Mouse (Mus musculus) WW6 (cell line): ENCODE measurements around the gene Rab3d.

Experiments used
- DNase-seq: peaks from one replicate; pipeline ENCODE4 v3.0.0-alpha.2; 2013; ENCODE audit warnings: low read depth, low spot score

Gene Rab3d

GRCm38 (mm10) chr9:21918035-21918592 lies at the start of gene Rab3d:
Gene Rab3d, minus strand, starts transcription at chr9:21918192.
- DNase-seq: peak; percentile 97

GRCm38 (mm10) chr9:21963417-21963816 lies 45.4 kb upstream of the Rab3d start, which contains the start of gene Epor:
Gene Epor, minus strand, starts transcription at chr9:21963506.
- no peak for DNase-seq

DNA sequence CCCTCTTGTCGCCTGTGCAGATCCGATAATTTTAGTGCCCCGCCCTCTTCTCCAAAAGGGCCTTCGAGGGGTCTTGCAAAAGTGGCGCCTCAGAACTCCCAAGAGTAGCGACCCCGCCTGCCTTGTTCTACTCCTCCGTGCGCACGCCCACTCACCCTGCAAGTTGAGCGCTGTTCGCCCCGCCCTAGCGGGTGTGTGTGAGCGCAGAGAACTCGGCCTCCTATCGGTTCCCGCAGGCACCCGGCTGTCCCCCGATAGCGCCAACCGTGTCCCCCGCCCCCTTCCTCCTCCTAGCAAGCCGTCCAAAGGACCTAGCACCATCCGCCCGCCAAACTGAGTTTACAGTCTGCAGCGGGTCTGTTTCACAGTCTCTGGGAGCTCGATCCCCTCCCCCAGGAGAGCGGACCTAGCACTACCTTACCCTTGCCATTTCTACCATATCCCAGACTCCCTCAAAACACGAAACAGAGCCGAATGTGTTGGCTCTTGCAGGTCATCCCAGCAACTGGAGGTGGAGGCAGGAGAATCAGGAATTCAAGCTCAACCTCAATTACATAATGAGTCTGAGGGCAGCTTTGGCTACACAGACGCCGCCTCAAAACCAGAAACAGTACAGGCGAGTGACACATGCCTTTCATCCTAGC lies 44.5 kb upstream of the Rab3d start:
- DNase-seq: peak; percentile 62

DNA sequence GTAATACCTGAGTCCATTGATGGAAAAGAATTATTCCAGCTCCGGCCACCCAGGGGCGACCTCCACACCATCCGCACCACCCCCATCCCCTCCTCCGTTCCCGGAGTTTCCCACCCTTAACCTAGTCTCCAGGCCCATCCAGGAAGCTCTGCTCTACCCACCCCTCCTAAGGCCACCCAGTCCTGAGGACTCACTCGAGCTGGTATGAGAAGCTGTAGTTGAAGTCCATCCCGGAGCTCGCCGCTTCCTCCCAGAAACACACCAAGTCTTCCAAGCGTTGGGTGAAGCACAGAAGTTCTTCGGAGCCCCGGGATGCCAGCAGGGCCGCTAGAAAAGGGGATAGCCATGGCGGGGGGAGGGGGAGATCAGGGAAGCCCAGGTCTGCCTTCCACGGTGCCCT lies 44.0 kb upstream of the Rab3d start:
- no peak for DNase-seq

GRCm38 (mm10) chr9:21961366-21961980 lies 43.5 kb upstream of the Rab3d start:
- no peak for DNase-seq

- DNase-seq: no peak
Measured at GRCm38 (mm10) chr9:21960558-21961208, 42.7 kb upstream of the Rab3d start.

DNA sequence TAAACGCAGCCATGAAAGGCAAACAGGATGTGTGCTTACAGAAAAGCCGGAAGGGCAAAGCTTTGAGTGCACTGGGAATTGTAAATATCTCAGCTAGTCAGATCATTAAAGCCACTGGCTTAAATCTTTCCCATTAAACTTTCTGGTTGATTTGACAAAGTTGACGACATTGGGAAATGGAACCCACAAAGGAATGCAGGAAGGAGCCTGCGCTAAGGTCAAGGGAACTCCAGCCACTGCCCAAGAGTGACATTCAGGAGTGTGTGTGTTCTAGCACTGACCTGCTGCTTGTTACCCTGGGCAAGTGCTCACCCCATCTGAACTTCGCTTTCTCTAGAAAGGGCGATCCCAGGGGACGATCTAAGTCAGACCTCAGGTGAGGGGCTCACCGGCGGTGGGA lies 42.1 kb upstream of the Rab3d start:
- no peak for DNase-seq

DNA sequence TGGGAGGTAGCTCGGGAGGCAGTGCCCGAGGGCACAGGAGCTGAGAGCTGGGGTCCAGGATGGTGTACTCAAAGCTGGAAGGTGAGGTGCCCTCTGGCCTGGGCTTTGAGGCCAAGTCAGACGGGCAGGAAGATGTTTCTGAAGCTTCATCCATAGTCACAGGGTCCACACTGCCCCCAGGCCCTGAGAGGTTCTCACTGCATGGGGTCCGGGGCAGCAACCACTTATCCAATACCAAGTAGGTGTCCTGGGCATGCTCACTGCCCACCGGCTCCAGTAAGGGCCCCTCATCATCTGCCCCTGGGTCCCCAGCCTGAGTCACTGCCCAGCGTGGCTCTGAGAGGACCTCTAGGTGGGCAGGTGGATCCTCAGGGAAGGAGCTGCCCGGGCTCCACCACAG lies 41.3 kb upstream of the Rab3d start:
- DNase-seq: no peak

- DNase-seq: no peak
Measured at GRCm38 (mm10) chr9:21958372-21958771, 40.4 kb upstream of the Rab3d start.

- peak; percentile 92 for DNase-seq
Measured at GRCm38 (mm10) chr9:21955570-21956281, 37.7 kb upstream of the Rab3d start, which contains the start of gene Swsap1. Gene Swsap1, plus strand, starts transcription at chr9:21955755.

- DNase-seq: peak; percentile 54
Measured at GRCm38 (mm10) chr9:21955225-21955569, 37.2 kb upstream of the Rab3d start.

DNA sequence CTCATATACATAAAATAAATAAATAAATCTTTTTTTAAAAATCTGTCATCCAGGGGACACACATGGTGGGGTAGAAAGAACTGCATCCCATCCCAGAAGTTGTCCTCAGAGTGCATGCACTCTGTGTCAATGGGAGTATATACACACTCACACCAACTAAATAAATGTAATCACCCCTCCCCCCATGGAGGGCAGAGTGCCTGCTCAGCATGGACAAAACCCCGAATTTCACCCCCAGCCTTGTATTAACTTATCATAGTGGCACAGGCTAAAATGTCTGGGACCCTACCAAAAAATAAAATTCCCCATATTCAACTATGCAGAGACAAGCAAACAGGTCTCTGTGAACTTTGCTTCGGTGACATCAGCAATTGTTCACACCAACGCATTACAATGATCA lies 36.6 kb upstream of the Rab3d start:
- DNase-seq: no peak

- no peak for DNase-seq
Measured at GRCm38 (mm10) chr9:21953600-21953999, 35.6 kb upstream of the Rab3d start.

DNA sequence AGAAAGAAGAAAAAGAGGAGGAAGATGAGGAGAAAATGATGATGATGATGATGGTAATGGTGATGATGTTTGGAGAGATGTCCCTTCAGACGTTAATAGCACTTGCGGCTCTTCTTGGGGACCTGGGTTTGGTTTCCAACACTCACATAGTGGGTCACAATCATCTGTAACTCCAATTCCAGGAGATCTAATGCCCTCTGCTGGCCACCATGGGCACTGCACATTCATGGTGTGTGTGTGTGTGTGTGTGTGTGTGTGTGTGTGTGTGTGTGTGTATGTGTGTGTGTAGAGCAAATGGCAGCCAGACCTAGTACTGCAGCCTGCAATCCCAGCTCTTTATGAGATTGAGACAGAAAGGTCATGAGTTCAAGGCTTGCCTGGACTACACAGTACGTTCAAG lies 34.0 kb upstream of the Rab3d start:
- no peak for DNase-seq

GRCm38 (mm10) chr9:21950322-21950721 lies 32.3 kb upstream of the Rab3d start:
- no peak for DNase-seq

- no peak for DNase-seq
Measured at GRCm38 (mm10) chr9:21948790-21949189, 30.8 kb upstream of the Rab3d start.

DNA sequence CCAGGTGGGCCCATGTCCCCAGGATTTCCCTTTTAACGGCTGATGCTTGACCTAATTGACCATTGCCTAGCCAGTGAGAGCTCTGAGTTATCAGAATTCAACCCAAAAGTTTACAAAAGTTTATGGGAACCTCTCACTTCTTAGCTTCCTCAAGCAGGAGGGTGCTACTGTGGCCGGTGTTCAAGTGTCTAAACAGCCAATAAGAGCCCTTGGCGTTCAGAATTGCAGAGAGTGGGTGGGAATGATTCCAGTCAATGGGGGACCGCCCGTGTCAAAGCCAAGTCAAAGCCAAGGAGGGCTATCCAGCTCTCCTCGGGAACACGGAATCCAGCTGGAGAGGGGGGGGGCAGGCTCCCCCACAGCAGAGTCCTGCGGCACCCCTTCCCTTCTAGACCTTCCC lies 30.2 kb upstream of the Rab3d start:
- no peak for DNase-seq

- DNase-seq: no peak
Measured at GRCm38 (mm10) chr9:21947540-21948130, 29.6 kb upstream of the Rab3d start.

GRCm38 (mm10) chr9:21944267-21944666 lies 26.3 kb upstream of the Rab3d start:
- no peak for DNase-seq

- no peak for DNase-seq
Measured at GRCm38 (mm10) chr9:21943638-21944037, 25.6 kb upstream of the Rab3d start.

DNA sequence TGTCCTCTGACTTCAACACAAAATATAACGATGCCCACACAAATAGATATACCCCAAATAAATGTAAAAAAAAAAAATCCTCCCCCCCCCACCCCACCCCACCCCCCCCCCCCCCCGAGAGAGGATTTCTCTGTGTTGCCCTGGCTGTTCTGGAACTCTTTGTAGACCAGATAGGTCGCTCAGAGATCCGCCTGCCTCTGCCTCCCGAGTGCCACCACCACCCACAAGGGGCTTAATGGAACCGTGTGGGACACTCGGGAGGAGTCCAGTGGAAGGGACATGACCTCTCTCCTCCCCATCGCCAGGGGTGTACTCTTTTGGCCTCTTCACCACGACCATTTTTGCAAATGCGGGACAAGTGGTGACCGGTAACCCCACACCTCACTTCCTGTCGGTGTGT lies 25.1 kb upstream of the Rab3d start:
- DNase-seq: no peak
